Mouse (Mus musculus) adrenal gland, postnatal 4 days (tissue): ENCODE measurements around the gene Ntn1. TPM values are rescaled to one million over a fixed set of nuclear protein-coding genes. Genes with fewer than 3 reads are reported as not detected.

Experiments
- DNase-seq, 2 experiments: peaks; one replicate each; pipeline ENCODE4 v3.0.0; 2021 to 2022; ENCODE audit warnings: low spot score in 2 of 2, mixed read lengths in 2 of 2
- total RNA-seq, 2 experiments: library from RNA; stranded (reverse); gene quantifications; 2 replicates each; pipeline ENCODE4 v1.2.3; 2021

The Ntn1 gene
- total RNA-seq, 2 experiments from 2014 or later, result 16.8 to 23.4 TPM

GRCm38 (mm10) chr11:68384592-68385020 is 16.0 kb downstream of the Ntn1 start:
- DNase-seq, result no peak

GRCm38 (mm10) chr11:68384131-68384530 is 16.5 kb downstream of the Ntn1 start:
- DNase-seq, result no peak

- DNase-seq, result no peak
These were observed 17.1 kb downstream of the Ntn1 start for GRCm38 (mm10) chr11:68383519-68383918.

- DNase-seq, result no peak
These were observed 18.8 kb downstream of the Ntn1 start for GRCm38 (mm10) chr11:68381833-68382232.

GRCm38 (mm10) chr11:68381318-68381717 is 19.3 kb downstream of the Ntn1 start:
- DNase-seq, result no peak

- no peak for DNase-seq
These were observed 21.5 kb downstream of the Ntn1 start for GRCm38 (mm10) chr11:68378946-68379764.

- no peak for DNase-seq
These were observed 22.2 kb downstream of the Ntn1 start for GRCm38 (mm10) chr11:68378419-68378818.

GRCm38 (mm10) chr11:68373105-68373504 is 27.5 kb downstream of the Ntn1 start:
- DNase-seq, result no peak

- no peak for DNase-seq
These were observed 29.0 kb downstream of the Ntn1 start for GRCm38 (mm10) chr11:68371609-68372008.

GRCm38 (mm10) chr11:68356901-68357300 is 43.7 kb downstream of the Ntn1 start:
- DNase-seq, result no peak

GRCm38 (mm10) chr11:68355561-68355960 is 45.1 kb downstream of the Ntn1 start:
- DNase-seq, result no peak

GRCm38 (mm10) chr11:68354848-68355247 is 45.8 kb downstream of the Ntn1 start:
- DNase-seq, result no peak

GRCm38 (mm10) chr11:68352236-68352635 is 48.4 kb downstream of the Ntn1 start:
- no peak for DNase-seq

- no peak for DNase-seq
These were observed 51.8 kb downstream of the Ntn1 start for GRCm38 (mm10) chr11:68348851-68349250.

- no peak for DNase-seq
These were observed 52.5 kb downstream of the Ntn1 start for GRCm38 (mm10) chr11:68348083-68348482.

- DNase-seq, result no peak
These were observed 53.1 kb downstream of the Ntn1 start for GRCm38 (mm10) chr11:68347508-68347907.

- DNase-seq, result no peak
These were observed 54.5 kb downstream of the Ntn1 start for GRCm38 (mm10) chr11:68346099-68346498.

- DNase-seq, result no peak
These were observed 56.4 kb downstream of the Ntn1 start for GRCm38 (mm10) chr11:68344221-68344620.

GRCm38 (mm10) chr11:68342761-68343160 is 57.9 kb downstream of the Ntn1 start:
- no peak for DNase-seq

- DNase-seq, result no peak
These were observed 58.6 kb downstream of the Ntn1 start for GRCm38 (mm10) chr11:68342003-68342400.

GRCm38 (mm10) chr11:68341111-68342002 is 59.3 kb downstream of the Ntn1 start:
- no peak for DNase-seq

GRCm38 (mm10) chr11:68340366-68340765 is 60.3 kb downstream of the Ntn1 start:
- DNase-seq, result no peak
